In the genomic region with DNA sequence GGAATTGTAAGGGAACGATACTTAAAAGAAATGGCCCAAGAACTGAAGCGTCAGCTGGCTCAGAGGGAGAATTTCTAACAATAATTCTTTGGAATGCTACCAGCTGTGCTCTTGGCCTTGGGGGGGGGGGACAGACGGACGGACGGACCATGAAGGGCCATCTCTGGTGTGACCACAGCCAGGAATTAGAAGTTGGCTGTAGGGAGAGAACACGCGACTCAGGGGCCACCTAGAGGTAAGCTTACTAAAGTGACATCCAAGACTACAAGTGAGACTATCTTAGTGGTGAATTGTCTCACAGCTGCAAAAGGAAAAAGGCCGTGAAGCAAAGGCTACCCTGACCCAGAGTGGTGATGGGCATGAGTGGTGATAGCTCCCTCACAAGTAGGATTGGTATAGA, we compare ENCODE assay signal across 15 mouse cellular contexts. TPM values are rescaled to one million over a fixed set of nuclear protein-coding genes. Genes with fewer than 3 reads are reported as not detected.
DNase-seq lines count a peak whose midpoint lies in the region; ATAC-seq and TF ChIP-seq lines count a peak whose summit lies in the region.
"Had no signal": no experiment of that assay in that cellular context is flagged by ENCODE, and none has a peak within 500 bp of the region (broad histone marks: within the 10 kb centered on the region; RNA-seq: fewer than 3 reads in every experiment).

No protein-coding gene starts in this region.

- H3K79me2 ChIP-seq in liver, adult 2 months (ENCODE audit: control insufficient read depth, insufficient read depth, low read length) = no peaks in the 10 kb centered on the region

- DNase-seq in heart, postnatal 0 days (ENCODE audit: low spot score) = no peak
- no peak for DNase-seq in heart, postnatal 14 days
- peak; percentile 49 for DNase-seq in liver, adult 2 months (ENCODE audit: extremely low read depth, low read depth, low spot score)
- no peak for DNase-seq in liver, embryonic 11.5 days (ENCODE audit: low spot score)
- no peak for DNase-seq in Patski (ENCODE audit: low read depth, low spot score)
- DNase-seq in embryo, embryonic 11 days = no peak
- DNase-seq: cerebellum, adult 18-20 months; layer of hippocampus, adult 9-11 months; lung, adult 18-20 months; midbrain, embryonic 14.5 days; right cerebral cortex, adult 18-20 months had no signal

- H3K9ac ChIP-seq in heart, postnatal 0 days (replicated peaks; ENCODE audit: low read depth, low read length) = no peak overlapping the region
- no peak overlapping the region for H3K9ac ChIP-seq in liver, adult 2 months (ENCODE audit: low read depth, low read length)
- H3K9ac ChIP-seq in liver, embryonic 11.5 days (ENCODE audit: low read depth, low read length) = no peak overlapping the region
- H3K9ac ChIP-seq: neural tube, embryonic 13.5 days had no signal

- no peak for TF ChIP-seq EP300 in heart, postnatal 0 days (IDR thresholded peaks at IDR 0.05; ENCODE audit: low read depth)

- TF ChIP-seq CTCF in heart, postnatal 0 days (IDR thresholded peaks at IDR 0.05; ENCODE audit: low read depth) = peak; percentile 30; the same call in 1 of the 2 replicates
- 0 out of 2 replicates have a peak, but pooled peaks have one; percentile 26 for TF ChIP-seq CTCF in liver, adult 2 months (IDR thresholded peaks at IDR 0.05; ENCODE audit: low read depth, low read length)
- peak; percentile 30 for TF ChIP-seq CTCF in Patski (IDR thresholded peaks at IDR 0.05)
- peak; percentile 29; the same call in 1 of the 2 replicates for TF ChIP-seq CTCF in cortical plate, adult 2 months (IDR thresholded peaks at IDR 0.05; ENCODE audit: extremely low read depth, insufficient read depth, low read length)

- H3K4me1 ChIP-seq in heart, postnatal 0 days (ENCODE audit: control insufficient read depth, insufficient read depth) = no peaks in the 10 kb centered on the region
- peaks cover 3% of the 10 kb centered on the region; the same call in 1 of the 2 replicates for H3K4me1 ChIP-seq in liver, adult 2 months (ENCODE audit: control insufficient read depth, insufficient read depth, low read length)
- no peaks in the 10 kb centered on the region for H3K4me1 ChIP-seq in liver, embryonic 11.5 days (replicated peaks; ENCODE audit: control insufficient read depth, insufficient read depth, low read length)
- no peaks in the 10 kb centered on the region for H3K4me1 ChIP-seq in cortical plate, adult 2 months (ENCODE audit: control insufficient read depth, insufficient read depth, low read length)
- H3K4me1 ChIP-seq: neural tube, embryonic 13.5 days had no signal

- H3K4me3 ChIP-seq in heart, postnatal 0 days (ENCODE audit: low read depth, low read length) = no peak overlapping the region
- H3K4me3 ChIP-seq in liver, adult 2 months (ENCODE audit: insufficient read depth, low read depth, low read length) = no peak overlapping the region
- no peak overlapping the region for H3K4me3 ChIP-seq in liver, embryonic 11.5 days (ENCODE audit: low read depth, low read length)
- no peak overlapping the region for H3K4me3 ChIP-seq in cortical plate, adult 2 months (ENCODE audit: insufficient read depth, low read length)
- H3K4me3 ChIP-seq: erythroblast, embryonic 14.5 days; neural tube, embryonic 13.5 days had no signal

- WGBS in heart, postnatal 0 days = 60% methylated on average over 8 of the region's 8 CpGs
- 61% methylated on average over 8 of the region's 8 CpGs for WGBS in liver, adult 2 months
- 61% methylated on average over 8 of the region's 8 CpGs for WGBS in liver, embryonic 11.5 days

- no peaks in the 10 kb centered on the region for H3K36me3 ChIP-seq in heart, postnatal 0 days (replicated peaks; ENCODE audit: control insufficient read depth, insufficient read depth, low read length)
- H3K36me3 ChIP-seq in liver, adult 2 months (ENCODE audit: control insufficient read depth, insufficient read depth, low read length) = no peaks in the 10 kb centered on the region
- H3K36me3 ChIP-seq in liver, embryonic 11.5 days (ENCODE audit: control insufficient read depth, insufficient read depth, low read length) = no peaks in the 10 kb centered on the region
- H3K36me3 ChIP-seq: neural tube, embryonic 13.5 days had no signal

- H3K9me3 ChIP-seq in heart, postnatal 0 days (replicated peaks; ENCODE audit: control insufficient read depth, low read length) = no peaks in the 10 kb centered on the region
- H3K9me3 ChIP-seq in liver, embryonic 11.5 days (ENCODE audit: control insufficient read depth, low read length) = no peaks in the 10 kb centered on the region
- H3K9me3 ChIP-seq: neural tube, embryonic 13.5 days had no signal

- POLR2A ChIA-PET in Patski (lab: Charles Lee) = interaction anchor here (0.6 to 1.0 kb wide), 3 partner anchors 147 to 225 kb away, joined by 3 to 4 read pairs (median 3); no protein-coding TSS in a partner anchor

- in situ Hi-C loops in Patski (cut with MboI; ENCODE audit: low pct_unique_long_range_greater_than_20kb) = no loop called here

- no peak for ATAC-seq in heart, postnatal 0 days (ENCODE audit: insufficient read depth, low read depth)
- no peak for ATAC-seq in liver, embryonic 11.5 days (replicated peaks; ENCODE audit: low FRiP score)
- ATAC-seq in Patski = no peak
- ATAC-seq: hindbrain, embryonic 16.5 days had no signal

- no peaks in the 10 kb centered on the region for H3K27me3 ChIP-seq in heart, postnatal 0 days (ENCODE audit: control insufficient read depth, insufficient read depth, low read length)
- no peaks in the 10 kb centered on the region for H3K27me3 ChIP-seq in liver, adult 2 months (ENCODE audit: control insufficient read depth, insufficient read depth, low read length)
- H3K27me3 ChIP-seq in liver, embryonic 11.5 days (replicated peaks; ENCODE audit: control insufficient read depth, insufficient read depth, low read length) = no peaks in the 10 kb centered on the region
- no peaks in the 10 kb centered on the region for H3K27me3 ChIP-seq in Patski

- CTCF ChIA-PET in Patski (lab: Charles Lee) = interaction anchor here (1.0 to 2.3 kb wide), 8 partner anchors 9 to 191 kb away, joined by 3 to 7 read pairs (median 4); no protein-coding TSS in a partner anchor

- no peak for TF ChIP-seq POLR2A in liver, adult 2 months (IDR thresholded peaks at IDR 0.05; ENCODE audit: extremely low read depth, insufficient read depth, low read length)
- TF ChIP-seq POLR2A in cortical plate, adult 2 months (IDR thresholded peaks at IDR 0.05; ENCODE audit: extremely low read depth, insufficient read depth, low read length) = no peak

- no peak overlapping the region for H3K27ac ChIP-seq in heart, postnatal 0 days (ENCODE audit: low read depth)
- no peak overlapping the region for H3K27ac ChIP-seq in liver, adult 2 months (replicated peaks; ENCODE audit: insufficient read depth, low read depth, low read length)
- no peak overlapping the region for H3K27ac ChIP-seq in liver, embryonic 11.5 days (ENCODE audit: low read depth, low read length)
- H3K27ac ChIP-seq in cortical plate, adult 2 months (ENCODE audit: insufficient read depth, low read length) = no peak overlapping the region
- H3K27ac ChIP-seq: neural tube, embryonic 13.5 days had no signal

- H3K4me2 ChIP-seq in heart, postnatal 0 days (ENCODE audit: low read depth, low read length) = no peak overlapping the region
- no peak overlapping the region for H3K4me2 ChIP-seq in liver, embryonic 11.5 days
- H3K4me2 ChIP-seq: neural tube, embryonic 13.5 days had no signal

- intact Hi-C loops in heart, postnatal 14 days (cut with DNase I) = no loop called here

RNA-seq across cellular contexts. Expression of gene Sgms2, which starts 20.4 kb away (rescaled TPM):
- 0.93 and 1.3 TPM in 2 replicates for total RNA-seq in heart, postnatal 0 days (2014; rRNA removed; ENCODE audit: low replicate concordance)
- 1.0 and 1.1 TPM in 2 replicates for polyA plus RNA-seq in heart, postnatal 0 days (2015; fragmentation: Nextera tagmentation; extraction: Ambion mirVana)
- total RNA-seq in heart, postnatal 14 days (2021) = 1 to 10 TPM; 2.0 to 2.7 TPM
- total RNA-seq in liver, adult 2 months (2014; rRNA removed) = 35.8 and 56.6 TPM in 2 replicates
- polyA plus RNA-seq in liver, adult 2 months (2012; rRNA removed) = 9.9 and 11.8 TPM in 2 replicates
- 3.6 and 4.0 TPM in 2 replicates for polyA plus RNA-seq in liver, embryonic 11.5 days (2014; fragmentation: Nextera tagmentation; extraction: Ambion mirVana)
- 39.7 TPM for polyA plus RNA-seq in Patski (2021)
- 1.3 and 1.7 TPM in 2 replicates for polyA plus RNA-seq in cortical plate, adult 2 months (2012; rRNA removed)

RNA-seq across cellular contexts. Expression of gene Papss1, which starts 53.0 kb away (rescaled TPM):
- 28.2 and 32.3 TPM in 2 replicates for total RNA-seq in heart, postnatal 0 days (2014; rRNA removed; ENCODE audit: low replicate concordance)
- 22.0 and 22.6 TPM in 2 replicates for polyA plus RNA-seq in heart, postnatal 0 days (2015; fragmentation: Nextera tagmentation; extraction: Ambion mirVana)
- total RNA-seq in heart, postnatal 14 days (2021) = 10 to 100 TPM; 15.4 to 17.5 TPM
- total RNA-seq in liver, adult 2 months (2014; rRNA removed) = 5.6 and 7.3 TPM in 2 replicates
- polyA plus RNA-seq in liver, adult 2 months (2012; rRNA removed) = 6.5 and 7.5 TPM in 2 replicates
- polyA plus RNA-seq in liver, embryonic 11.5 days (2014; fragmentation: Nextera tagmentation; extraction: Ambion mirVana) = 27.5 and 30.6 TPM in 2 replicates
- 90.2 TPM for polyA plus RNA-seq in Patski (2021)
- 70.4 and 71.0 TPM in 2 replicates for polyA plus RNA-seq in cortical plate, adult 2 months (2012; rRNA removed)
